Mouse (Mus musculus) G1E (cell line): Measurements from ENCODE around the gene Acox1. TPM values are rescaled to one million over a fixed set of nuclear protein-coding genes. Genes with fewer than 3 reads are reported as not detected.

Experiments
- ATAC-seq: 2 replicates; pipeline ENCODE4 v1.8.0; 2016; ENCODE audit warnings: mild to moderate bottlenecking; ENCODE audit not compliant: insufficient number of reproducible peaks, poor library complexity, low FRiP score, severe bottlenecking; ENCODE audit errors: extremely low read depth
- DNase-seq: peaks from one replicate; pipeline ENCODE4 v3.0.0; 2012; ENCODE audit warnings: low spot score
- H3K27me3 ChIP-seq: 2 replicates; pipeline ENCODE4 v1.6.1; 2012; ENCODE audit warnings: mild to moderate bottlenecking, low read length, inconsistent platforms; ENCODE audit not compliant: insufficient read depth
- H3K36me3 ChIP-seq: replicated peaks from 2 replicates; pipeline ENCODE3; 2012; ENCODE audit warnings: mild to moderate bottlenecking, inconsistent platforms
- H3K4me1 ChIP-seq: 2 replicates; pipeline ENCODE4 v1.6.1; 2012; ENCODE audit warnings: low read depth, low read length, inconsistent platforms, mixed read lengths; ENCODE audit not compliant: insufficient read depth
- H3K4me3 ChIP-seq: 2 replicates; pipeline ENCODE4 v1.5.1; 2012; ENCODE audit warnings: low read depth, mild to moderate bottlenecking, inconsistent platforms, low read length, moderate library complexity, mixed read lengths
- H3K9me3 ChIP-seq: replicated peaks from 2 replicates; pipeline ENCODE4 v1.6.1; 2012; ENCODE audit warnings: inconsistent platforms
- CTCF ChIP-seq: IDR thresholded peaks from 2 replicates; pipeline ENCODE4 v1.5.1; 2012; ENCODE audit warnings: low read depth, low read length, inconsistent platforms, mixed read lengths
- GATA1 ChIP-seq: IDR thresholded peaks from 2 replicates; pipeline ENCODE4 v1.6.1; 2012; ENCODE audit warnings: borderline replicate concordance, low read length, inconsistent platforms, mixed read lengths
- GATA2 ChIP-seq: IDR thresholded peaks from 2 replicates; pipeline ENCODE4 v1.6.1; 2012; ENCODE audit warnings: low read depth, low read length, inconsistent platforms, borderline replicate concordance
- POLR2AphosphoS5 ChIP-seq: IDR thresholded peaks from 2 replicates; pipeline ENCODE4 v1.6.1; 2012; ENCODE audit warnings: low read depth, low read length, inconsistent platforms; ENCODE audit not compliant: insufficient replicate concordance
- TAL1 ChIP-seq: conservative IDR thresholded peaks from 2 replicates; pipeline ENCODE4 v1.6.1; 2012; ENCODE audit warnings: low read depth, low read length, inconsistent platforms, mixed read lengths
- polyA plus RNA-seq: library from polyadenylated mRNA; stranded (reverse); fragments of >175 nt; gene quantifications from 2 replicates; pipeline ENCODE4 v1.2.3, GENCODE M21; 2012
- total RNA-seq, 2 experiments: library from RNA; stranded (forward) in 1 of 2; stranded (reverse) in 1 of 2; fragments of 200-1000 nt in 1 of 2; fragments of >200 nt in 1 of 2; fragmentation: Nextera tagmentation in 1 of 2; gene quantifications; 2 replicates each; pipeline ENCODE4 v1.2.3; 2014 to 2017

Acox1 gene
- total and polyA plus RNA-seq, 3 experiments: 2.8 to 55.8 (median 35.6) TPM

- TF ChIP-seq POLR2AphosphoS5 (no peak), GATA2 (no peak), GATA1 (no peak), TAL1 (no peak), CTCF (no peak)
- DNase-seq (no peak), ATAC-seq (no peak)
- Histone ChIP-seq H3K4me1 (peaks cover 2% of the 10 kb centered on the region; the same call in 1 of the 2 replicates), H3K4me3 (no peak overlapping the region), H3K27me3 (no peaks in the 10 kb centered on the region), H3K36me3 (peaks cover 80% of the 10 kb centered on the region), H3K9me3 (no peaks in the 10 kb centered on the region)
Observed at GRCm38 (mm10) chr11:116206678-116207077, 7.8 kb upstream of the Acox1 start.

DNA sequence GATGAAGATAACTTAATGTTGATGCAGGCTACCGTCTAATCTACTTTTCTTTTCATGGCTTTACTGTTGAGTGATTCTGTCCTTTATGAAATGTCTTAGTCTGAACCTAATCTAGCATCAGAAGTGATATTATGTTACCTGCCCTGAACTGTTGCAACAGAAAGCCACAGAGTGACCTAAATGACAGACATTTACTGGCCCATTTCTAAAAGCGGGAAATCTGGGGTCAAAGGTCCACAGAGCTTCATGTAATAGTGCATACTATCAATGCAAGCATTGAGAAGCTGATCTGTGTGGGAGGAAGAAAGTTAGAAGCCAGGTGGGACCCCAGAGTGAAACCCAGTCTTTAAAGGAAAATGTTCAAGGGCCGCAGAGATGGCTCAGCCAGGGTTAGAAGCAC lies 4.3 kb upstream of the Acox1 start:
- no peaks in the 10 kb centered on the region for H3K9me3 ChIP-seq
- TF ChIP-seq CTCF: no peak
- no peak for TF ChIP-seq TAL1
- no peak for TF ChIP-seq POLR2AphosphoS5
- TF ChIP-seq GATA1: no peak
- TF ChIP-seq GATA2: no peak
- ATAC-seq: no peak
- peaks cover 15% of the 10 kb centered on the region for H3K4me1 ChIP-seq
- DNase-seq: no peak
- no peaks in the 10 kb centered on the region for H3K27me3 ChIP-seq
- no peak overlapping the region for H3K4me3 ChIP-seq
- peaks cover 64% of the 10 kb centered on the region for H3K36me3 ChIP-seq

GRCm38 (mm10) chr11:116201151-116201550 lies 2.3 kb upstream of the Acox1 start:
- peaks cover 58% of the 10 kb centered on the region for H3K36me3 ChIP-seq
- TF ChIP-seq POLR2AphosphoS5: no peak
- no peak for TF ChIP-seq CTCF
- TF ChIP-seq GATA1: no peak
- no peak for TF ChIP-seq GATA2
- no peak for TF ChIP-seq TAL1
- H3K27me3 ChIP-seq: no peaks in the 10 kb centered on the region
- no peak overlapping the region for H3K4me3 ChIP-seq
- H3K9me3 ChIP-seq: no peaks in the 10 kb centered on the region
- peaks cover 27% of the 10 kb centered on the region for H3K4me1 ChIP-seq
- DNase-seq (no peak), ATAC-seq (no peak)

- ATAC-seq: no peak
- Histone ChIP-seq H3K9me3 (no peaks in the 10 kb centered on the region), H3K36me3 (peaks cover 43% of the 10 kb centered on the region), H3K4me3 (peak overlapping the region; percentile 80), H3K27me3 (no peaks in the 10 kb centered on the region), H3K4me1 (peaks cover 43% of the 10 kb centered on the region)
- DNase-seq: no peak
- TF ChIP-seq POLR2AphosphoS5 (no peak), GATA2 (no peak), TAL1 (no peak), CTCF (no peak), GATA1 (no peak)
Observed at GRCm38 (mm10) chr11:116198132-116198531, 713 bp downstream of the Acox1 start.

DNA sequence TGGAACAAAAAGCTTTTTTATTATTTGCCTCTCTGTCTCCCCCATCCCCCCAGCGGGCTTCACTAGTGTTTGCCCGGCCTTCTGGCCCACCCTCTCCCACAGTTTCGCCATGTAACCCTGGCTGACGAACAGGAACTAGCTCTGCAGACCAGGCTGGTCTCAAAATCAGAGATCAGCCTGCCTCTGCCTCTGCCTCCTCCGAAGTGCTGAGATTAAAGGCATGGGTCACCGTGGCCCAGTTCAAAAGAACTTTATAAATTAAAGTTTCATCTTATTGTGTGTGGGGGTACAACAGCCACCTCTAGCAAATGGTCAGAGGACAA lies 1.3 kb downstream of the Acox1 start:
- Histone ChIP-seq H3K27me3 (no peaks in the 10 kb centered on the region), H3K36me3 (peaks cover 43% of the 10 kb centered on the region), H3K4me1 (peaks cover 43% of the 10 kb centered on the region), H3K9me3 (no peaks in the 10 kb centered on the region), H3K4me3 (no peak overlapping the region; the same call in 1 of the 2 replicates)
- DNase-seq: no peak
- ATAC-seq: no peak
- TF ChIP-seq GATA2 (no peak), CTCF (no peak), GATA1 (no peak), POLR2AphosphoS5 (no peak), TAL1 (no peak)

DNA sequence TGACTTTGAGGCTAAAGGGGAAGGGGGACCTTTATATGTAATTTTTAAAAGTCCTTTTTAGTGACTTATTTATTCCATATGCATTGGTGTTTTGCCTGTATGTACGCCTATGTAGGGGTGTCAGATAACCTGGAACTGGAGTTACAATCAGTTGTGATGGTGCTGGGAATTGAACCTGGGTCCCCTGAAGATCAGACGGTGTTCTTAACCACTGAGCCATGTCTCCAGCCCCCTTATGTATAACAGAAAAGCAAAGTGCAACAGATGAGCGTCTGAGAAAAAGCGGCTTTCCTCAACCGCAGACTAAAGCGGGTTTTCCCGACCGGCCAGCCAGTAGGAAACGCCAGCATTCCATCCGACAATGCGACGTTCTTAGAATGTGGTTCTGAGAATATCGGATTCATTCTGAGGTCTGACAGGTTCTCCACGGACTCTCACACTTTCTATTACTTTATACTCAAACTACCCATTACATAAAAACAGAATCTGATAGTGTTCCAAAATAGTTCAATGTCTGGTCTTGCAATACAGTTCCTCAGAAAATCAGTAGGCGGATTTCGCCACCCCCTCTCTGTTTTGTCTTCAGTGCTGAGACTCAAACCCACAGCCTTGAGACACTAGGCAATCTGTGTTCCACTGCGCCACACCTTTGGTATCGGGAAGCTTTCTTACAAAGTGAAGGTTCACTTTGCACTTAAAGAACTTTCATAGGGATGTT lies 1.8 kb downstream of the Acox1 start:
- H3K4me3 ChIP-seq: no peak overlapping the region
- DNase-seq: no peak
- H3K4me1 ChIP-seq: peaks cover 43% of the 10 kb centered on the region
- H3K27me3 ChIP-seq: no peaks in the 10 kb centered on the region
- TF ChIP-seq GATA1: no peak
- no peak for TF ChIP-seq TAL1
- TF ChIP-seq POLR2AphosphoS5: no peak
- TF ChIP-seq GATA2: no peak
- H3K36me3 ChIP-seq: peaks cover 39% of the 10 kb centered on the region
- ATAC-seq: no peak
- no peaks in the 10 kb centered on the region for H3K9me3 ChIP-seq
